Mouse (Mus musculus): ENCODE data around the gene Snx29. TPM values are rescaled to one million over a fixed set of nuclear protein-coding genes. Genes with fewer than 3 reads are reported as not detected.
A peak's percentile ranks its signal among the peaks of the same experiment; 100 is the strongest.
"Not testable (repeated sequence)": the region's sequence is repeated elsewhere in the genome, so short reads cannot be mapped to it uniquely, and the experiment has no call there.

Gene Snx29
- total RNA-seq, 4 experiments from 2014 or later = 7.4 to 11.8 (median 10.2) TPM

GRCm38 (mm10) chr16:11479605-11480004 is 156.9 kb downstream of the Snx29 start:
- no peak for DNase-seq (ENCODE audit: low spot score in 2 of 2)

GRCm38 (mm10) chr16:11482189-11482588 is 159.5 kb downstream of the Snx29 start:
- no peak for DNase-seq (ENCODE audit: low spot score in 2 of 2)

- DNase-seq (ENCODE audit: low spot score in 2 of 2) = no peak
These were observed 172.2 kb downstream of the Snx29 start for GRCm38 (mm10) chr16:11494895-11495294.

DNA sequence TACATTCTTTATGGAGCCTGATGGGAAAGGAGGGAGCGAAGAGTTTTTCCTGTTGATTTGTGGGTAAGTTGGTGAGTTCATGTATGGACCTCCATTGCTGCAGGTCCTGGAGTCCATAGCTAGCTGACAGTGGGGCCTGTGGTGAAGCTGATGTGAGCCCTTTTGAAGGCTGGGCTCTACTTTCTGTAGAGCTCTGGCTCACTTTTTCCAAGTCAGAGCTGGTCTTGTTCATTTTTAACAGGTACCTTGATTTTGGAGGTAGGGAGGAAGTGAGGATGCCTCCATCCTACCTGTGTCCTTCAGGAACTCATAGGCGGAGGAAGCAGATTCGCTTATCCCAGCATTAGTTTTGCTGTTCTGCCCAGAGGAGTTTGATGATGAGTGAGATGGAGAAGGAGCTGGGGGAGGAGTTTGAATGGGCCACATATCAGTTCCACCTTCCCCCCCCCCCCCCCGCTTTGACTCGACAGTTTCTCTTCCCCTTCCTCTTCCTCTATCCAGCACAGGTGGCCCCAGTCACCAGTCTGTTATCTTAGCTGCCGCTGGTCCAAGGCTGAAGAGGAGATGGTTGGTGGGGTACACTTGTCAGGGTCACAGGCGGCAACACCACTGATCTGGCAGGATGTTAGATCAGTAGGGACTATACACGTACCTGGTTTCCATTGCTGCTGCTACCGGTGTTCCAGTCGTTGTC is 173.4 kb downstream of the Snx29 start:
- DNase-seq (ENCODE audit: low spot score in 2 of 2) = no peak

- DNase-seq (ENCODE audit: low spot score in 2 of 2) = no peak
These were observed 174.0 kb downstream of the Snx29 start for GRCm38 (mm10) chr16:11496721-11497120.

DNA sequence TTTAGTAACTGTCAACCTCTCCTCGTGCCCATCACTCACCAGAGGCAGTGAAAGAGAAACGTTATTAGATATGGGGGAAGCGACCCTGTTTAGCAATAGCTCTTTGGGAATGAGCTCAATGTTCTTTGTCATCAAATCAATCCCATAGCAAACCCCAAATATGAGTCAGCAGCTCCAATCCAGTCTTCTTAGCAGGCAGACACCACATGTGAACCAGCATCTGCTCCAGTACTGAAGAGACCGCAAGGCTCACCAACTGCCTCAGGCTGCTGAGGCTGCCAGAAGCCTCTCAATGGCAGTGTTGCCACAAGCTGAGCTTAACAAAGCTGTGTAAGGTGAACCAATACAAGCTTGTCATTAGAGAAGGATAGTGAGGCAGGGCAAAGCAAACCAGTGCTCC is 177.4 kb downstream of the Snx29 start:
- DNase-seq (ENCODE audit: low spot score in 2 of 2) = no peak

DNA sequence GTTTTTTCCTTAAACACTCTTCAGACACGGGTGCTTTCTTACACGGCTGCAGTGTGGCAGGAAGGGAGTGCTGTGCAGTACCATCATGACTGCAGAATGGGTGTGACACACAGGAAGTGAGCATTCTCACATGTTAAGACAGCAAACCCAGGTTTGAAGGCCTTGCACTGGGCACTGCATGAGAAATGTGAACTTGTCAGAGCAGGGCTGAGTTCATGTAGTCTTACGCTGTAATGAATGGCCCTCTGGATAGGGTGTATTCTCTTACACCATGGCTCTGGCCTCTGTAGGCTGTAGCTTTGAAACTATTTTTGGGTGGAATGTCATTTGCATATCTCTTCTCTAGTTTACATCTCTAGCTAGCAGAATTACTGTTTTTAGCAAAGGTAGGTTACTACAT is 178.4 kb downstream of the Snx29 start:
- no peak for DNase-seq (ENCODE audit: low spot score in 2 of 2)

- no peak for DNase-seq (ENCODE audit: low spot score in 2 of 2)
These were observed 178.9 kb downstream of the Snx29 start for GRCm38 (mm10) chr16:11501611-11502010.

GRCm38 (mm10) chr16:11504666-11505491 is 182.2 kb downstream of the Snx29 start:
- no peak for DNase-seq (ENCODE audit: low spot score in 2 of 2)

- DNase-seq (ENCODE audit: low spot score in 2 of 2) = peak; percentile 59 to 61
These were observed 182.9 kb downstream of the Snx29 start for GRCm38 (mm10) chr16:11505492-11506176.

GRCm38 (mm10) chr16:11507188-11507731 is 184.6 kb downstream of the Snx29 start:
- DNase-seq (ENCODE audit: low spot score in 2 of 2) = no peak

GRCm38 (mm10) chr16:11508341-11508740 is 185.6 kb downstream of the Snx29 start:
- no peak for DNase-seq (ENCODE audit: low spot score in 2 of 2)

- no peak for DNase-seq (ENCODE audit: low spot score in 2 of 2)
These were observed 187.7 kb downstream of the Snx29 start for GRCm38 (mm10) chr16:11510416-11510815.

- DNase-seq (ENCODE audit: low spot score in 2 of 2) = no peak
These were observed 188.1 kb downstream of the Snx29 start for GRCm38 (mm10) chr16:11510854-11511253.

GRCm38 (mm10) chr16:11511696-11512095 is 189.0 kb downstream of the Snx29 start:
- not testable (repeated sequence) for DNase-seq (ENCODE audit: low spot score in 2 of 2)

DNA sequence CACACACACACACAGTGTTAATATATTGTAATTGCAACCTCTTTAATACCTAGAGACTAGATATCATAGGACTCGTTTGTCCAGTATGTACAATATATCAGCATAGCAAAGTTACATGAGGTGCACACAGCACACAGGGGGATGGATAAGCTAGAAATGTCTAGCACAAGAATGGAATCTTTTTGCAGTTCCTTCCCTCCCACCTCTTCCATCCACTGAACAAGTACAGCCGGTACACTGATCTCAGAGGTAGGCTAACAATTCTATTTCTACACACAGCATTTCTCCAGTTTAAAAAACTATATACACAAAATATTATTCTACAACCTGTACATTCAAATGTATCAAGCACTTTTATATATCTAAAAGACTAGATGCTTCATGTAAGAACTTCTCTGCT is 194.0 kb downstream of the Snx29 start:
- DNase-seq (ENCODE audit: low spot score in 2 of 2) = no peak

GRCm38 (mm10) chr16:11517385-11517784 is 194.7 kb downstream of the Snx29 start:
- DNase-seq (ENCODE audit: low spot score in 2 of 2) = no peak

- no peak for DNase-seq (ENCODE audit: low spot score in 2 of 2)
These were observed 196.2 kb downstream of the Snx29 start for GRCm38 (mm10) chr16:11518803-11519498.

DNA sequence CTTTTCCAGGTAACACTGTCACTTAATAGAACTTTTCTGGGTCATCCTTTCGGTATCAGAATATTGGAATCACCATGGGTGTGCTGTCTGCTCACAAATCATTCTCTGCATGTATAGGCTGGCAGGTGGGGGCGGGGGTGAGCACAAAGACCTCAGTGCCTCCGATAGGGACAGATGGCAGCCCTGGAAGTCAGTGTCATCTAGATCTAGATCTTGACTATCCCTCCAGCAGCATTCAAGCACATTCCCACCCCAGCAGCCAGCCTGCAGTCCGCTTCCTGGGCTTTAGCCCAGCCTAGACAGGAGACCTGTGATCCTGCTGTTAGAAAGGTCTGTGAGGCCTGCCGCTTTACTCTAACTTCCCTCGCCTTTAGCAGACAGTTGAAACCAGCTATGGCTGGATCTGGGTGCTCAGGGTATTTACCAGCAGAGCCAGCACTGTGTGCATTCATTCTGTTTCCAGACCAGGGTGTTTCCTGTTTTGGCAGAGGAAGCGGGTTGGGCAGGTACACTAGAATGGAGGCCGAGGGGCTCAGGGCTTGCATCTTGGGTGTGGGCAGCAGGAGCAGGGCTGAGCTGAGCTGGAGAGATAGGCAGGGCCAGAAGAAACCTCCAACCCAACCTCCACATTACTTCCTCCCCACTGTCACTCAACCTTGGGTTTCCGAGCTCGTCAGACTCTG is 203.5 kb downstream of the Snx29 start:
- no peak for DNase-seq (ENCODE audit: low spot score in 2 of 2)

GRCm38 (mm10) chr16:11526996-11527395 is 204.3 kb downstream of the Snx29 start:
- DNase-seq (ENCODE audit: low spot score in 2 of 2) = peak; percentile 47 to 68

All from gastrocnemius, adult 8-10 months (tissue).